Mouse (Mus musculus) left cerebral cortex, postnatal 10 days (tissue): ENCODE measurements around the gene Cx3cr1. TPM values are rescaled to one million over a fixed set of nuclear protein-coding genes. Genes with fewer than 3 reads are reported as not detected.
A peak's percentile ranks its signal among the peaks of the same experiment; 100 is the strongest.
"Not testable (repeated sequence)": the region's sequence is repeated elsewhere in the genome, so short reads cannot be mapped to it uniquely, and the experiment has no call there.

Experiments used
- DNase-seq, 2 experiments: peaks; one replicate each; pipeline ENCODE4 v3.0.0; 2021 to 2022; ENCODE audit warnings: low spot score in 2 of 2, mixed read lengths in 1 of 2; ENCODE audit errors: extremely low spot score in 1 of 2
- intact Hi-C: fragments of 180-260 bp; cut with DNase I; formaldehyde crosslinking; loops from one replicate; pipeline ENCODE4 v1.15.1; 2025
- total RNA-seq, 2 experiments: library from RNA; stranded (reverse); gene quantifications; 2 replicates each; pipeline ENCODE4 v1.2.3; 2021

The Cx3cr1 gene
- total RNA-seq, 2 experiments from 2014 or later, result 31.9 to 33.5 TPM

DNA sequence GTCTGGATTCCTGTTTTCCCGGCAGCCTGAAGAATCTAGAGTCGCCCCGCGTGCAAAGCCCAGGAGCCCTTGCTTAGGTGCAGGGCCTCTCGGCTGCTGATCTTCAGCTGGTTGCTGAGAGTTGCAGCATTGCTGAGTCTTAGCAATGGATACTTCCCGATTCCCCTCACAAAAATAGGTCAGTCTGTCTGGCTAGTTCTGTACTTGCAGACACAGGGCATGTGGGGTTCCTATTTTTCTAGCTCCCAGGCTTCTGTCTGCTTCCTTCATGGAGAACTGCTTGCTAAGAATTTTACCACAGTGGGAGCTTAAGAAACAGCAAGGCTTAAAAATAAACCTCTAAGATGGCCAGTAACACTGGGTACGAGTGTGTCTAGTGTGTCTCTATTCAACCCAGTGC lies 32.3 kb downstream of the Cx3cr1 start:
- intact Hi-C loops, result no loop called here
- DNase-seq, result peak in 1 of 2 experiments; percentile 42

DNA sequence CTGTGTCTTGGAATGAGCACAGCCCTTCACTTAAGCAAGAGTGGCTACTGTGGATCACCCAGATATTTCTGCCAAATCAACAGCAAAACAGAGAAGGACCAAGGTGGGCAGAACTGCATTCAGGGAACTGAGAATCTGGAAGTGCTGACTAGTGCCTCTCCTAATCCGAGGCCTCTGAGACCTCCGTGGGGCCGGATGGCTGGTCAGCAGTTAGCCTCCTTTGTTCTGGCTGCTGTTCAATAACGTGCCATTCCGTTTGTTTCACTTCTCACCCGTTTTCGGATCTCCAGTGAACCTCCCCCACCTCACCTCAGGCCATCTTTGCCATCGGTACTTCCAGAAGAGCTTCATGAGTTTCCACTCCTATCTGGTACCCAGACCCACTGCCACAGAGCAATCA lies 35.3 kb downstream of the Cx3cr1 start:
- no peak for DNase-seq
- intact Hi-C loops, result no loop called here

DNA sequence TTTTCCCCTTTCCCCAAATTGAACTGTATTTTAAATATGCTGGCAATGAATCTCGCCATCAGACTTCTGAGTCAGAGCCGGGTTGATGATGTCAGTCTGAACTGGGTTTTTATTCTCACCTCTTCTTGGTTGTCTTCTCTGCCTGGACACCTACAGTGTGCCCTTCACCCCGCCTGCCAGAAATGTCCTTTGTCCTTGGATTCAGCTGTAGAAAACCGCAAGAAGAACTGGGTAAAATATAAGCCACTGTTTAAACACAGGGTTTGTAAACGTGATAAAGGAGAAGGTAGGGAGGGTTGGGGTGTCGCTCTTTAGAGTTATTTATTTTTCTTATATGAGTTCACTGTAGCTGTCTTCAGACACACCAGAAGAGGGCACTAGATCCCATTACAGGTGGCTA lies 37.0 kb downstream of the Cx3cr1 start:
- intact Hi-C loops, result no loop called here

DNA sequence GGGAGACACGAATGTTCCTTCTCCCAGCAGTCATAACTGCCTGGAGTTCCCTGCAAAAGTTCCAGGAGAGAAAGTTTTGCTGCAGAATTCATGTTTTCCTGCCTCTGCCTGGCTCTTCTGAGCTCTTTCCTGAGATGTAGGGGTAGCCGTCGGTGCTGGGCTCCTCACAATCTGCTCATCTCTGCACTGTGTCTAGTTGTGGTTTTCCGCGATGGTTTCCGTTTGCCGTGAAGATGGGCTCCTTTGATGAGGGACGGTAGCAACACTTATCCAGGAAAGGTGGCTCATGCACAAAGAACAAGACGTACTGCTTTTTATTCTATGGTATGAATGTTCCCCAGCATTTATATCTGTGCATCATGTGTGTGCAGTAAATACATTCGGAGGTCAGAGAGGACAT lies 39.3 kb downstream of the Cx3cr1 start:
- DNase-seq, result no peak
- intact Hi-C loops, result no loop called here

More for the DNA sequence above, 37.0 kb downstream of the Cx3cr1 start:
- no peak for DNase-seq

DNA sequence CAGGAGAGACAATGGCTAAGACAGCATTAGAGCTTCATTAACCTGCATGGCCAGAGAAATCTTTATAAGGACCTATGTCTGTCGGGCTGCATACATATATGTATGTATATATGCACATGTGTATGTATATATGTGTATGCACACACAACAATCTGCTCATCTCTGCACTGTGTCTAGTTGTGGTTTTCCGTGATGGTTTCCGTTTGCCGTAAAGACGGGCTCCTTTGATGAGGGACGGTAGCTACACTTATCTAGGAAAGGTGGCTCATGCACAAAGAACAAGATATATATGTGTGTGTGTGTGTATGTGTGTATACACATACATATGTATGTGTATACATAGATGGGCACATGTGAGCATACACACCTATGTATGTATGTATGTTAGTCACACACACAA lies 39.8 kb downstream of the Cx3cr1 start:
- no peak for DNase-seq
- intact Hi-C loops, result loop anchor here (2.0 to 5.0 kb wide), 2 partner anchors 42 to 69 kb away; no protein-coding TSS in a partner anchor

DNA sequence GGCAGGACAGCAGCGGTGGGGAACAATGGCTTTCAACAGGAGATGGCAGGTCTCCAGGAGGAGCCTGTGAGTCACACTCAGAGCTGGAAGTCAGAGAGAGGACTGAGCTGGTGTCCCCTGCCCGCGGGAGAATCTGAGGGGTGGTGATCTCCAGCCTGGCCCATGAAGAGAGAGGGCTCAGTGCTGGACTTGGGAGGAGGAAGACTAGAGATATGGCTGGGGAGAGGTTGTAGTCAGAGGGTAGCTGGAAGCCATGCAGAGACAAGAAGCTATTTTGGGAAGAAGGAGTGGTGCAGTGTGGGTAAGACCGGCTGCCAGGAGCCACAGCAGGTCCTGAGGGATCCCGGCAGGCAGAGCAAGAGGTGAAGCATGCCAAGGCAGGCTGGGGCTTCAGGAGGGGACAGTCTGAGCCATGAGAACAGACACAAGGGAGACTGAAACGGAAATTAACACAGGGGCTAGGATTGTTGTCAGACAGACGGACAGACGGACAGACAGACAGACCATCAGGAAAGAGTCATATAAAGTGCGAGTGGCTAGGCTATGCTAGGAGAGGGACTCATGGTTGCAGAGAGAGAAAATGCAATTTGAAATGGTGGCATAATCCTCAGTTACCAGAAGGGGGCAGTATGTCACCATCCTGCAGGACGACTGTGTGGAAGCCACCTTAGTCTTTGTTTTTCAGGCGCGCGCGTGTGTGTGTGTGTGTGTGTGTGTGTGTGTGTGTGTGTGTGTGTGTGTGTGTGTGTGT lies 42.1 kb downstream of the Cx3cr1 start:
- peak in 1 of 2 experiments; percentile 53 for DNase-seq
- intact Hi-C loops, result loop anchor here (2.0 to 5.0 kb wide), 2 partner anchors 45 to 71 kb away; no protein-coding TSS in a partner anchor

DNA sequence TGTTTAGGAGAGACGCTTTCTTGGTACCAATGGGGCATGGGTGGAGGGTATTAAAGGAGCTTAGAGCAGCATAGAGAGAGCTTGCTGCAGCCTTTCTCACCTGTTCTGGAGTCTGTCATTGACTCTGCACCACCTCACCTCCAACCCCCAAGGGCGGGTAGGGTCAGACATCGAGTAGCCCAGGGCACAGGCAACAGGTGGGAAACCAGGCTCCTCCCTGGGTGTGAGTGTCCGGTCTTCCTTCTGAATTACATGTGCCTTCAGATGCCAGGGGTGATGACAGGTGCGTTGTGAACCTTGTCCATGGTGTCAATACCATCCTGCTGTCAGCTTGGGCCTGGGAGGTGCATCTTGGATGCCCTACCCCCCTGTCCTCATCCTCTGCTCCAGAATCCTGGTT lies 45.1 kb downstream of the Cx3cr1 start:
- intact Hi-C loops, result loop anchor here (5.0 kb wide), 1 partner anchor 48 kb away; no protein-coding TSS in a partner anchor
- no peak for DNase-seq

DNA sequence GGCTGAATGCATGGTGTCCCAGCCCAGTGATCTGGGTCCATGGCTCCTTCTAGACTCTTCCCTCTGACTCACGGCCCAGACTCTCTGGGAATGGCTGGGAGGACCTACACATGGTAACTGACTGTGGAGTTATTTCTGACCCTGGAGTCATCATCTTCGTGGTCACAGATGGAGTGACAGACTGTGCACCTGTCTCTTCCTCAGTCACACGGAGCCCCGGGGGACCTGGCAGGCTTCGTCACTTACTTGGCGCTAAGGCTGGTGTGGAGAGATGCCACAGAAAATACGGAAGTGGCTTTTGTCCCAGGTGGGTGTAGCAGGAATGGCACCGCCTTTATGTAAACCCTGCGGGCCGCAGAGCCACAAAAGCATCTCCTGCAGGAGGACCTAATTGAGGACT lies 45.5 kb downstream of the Cx3cr1 start:
- intact Hi-C loops, result no loop called here
- DNase-seq, result no peak

DNA sequence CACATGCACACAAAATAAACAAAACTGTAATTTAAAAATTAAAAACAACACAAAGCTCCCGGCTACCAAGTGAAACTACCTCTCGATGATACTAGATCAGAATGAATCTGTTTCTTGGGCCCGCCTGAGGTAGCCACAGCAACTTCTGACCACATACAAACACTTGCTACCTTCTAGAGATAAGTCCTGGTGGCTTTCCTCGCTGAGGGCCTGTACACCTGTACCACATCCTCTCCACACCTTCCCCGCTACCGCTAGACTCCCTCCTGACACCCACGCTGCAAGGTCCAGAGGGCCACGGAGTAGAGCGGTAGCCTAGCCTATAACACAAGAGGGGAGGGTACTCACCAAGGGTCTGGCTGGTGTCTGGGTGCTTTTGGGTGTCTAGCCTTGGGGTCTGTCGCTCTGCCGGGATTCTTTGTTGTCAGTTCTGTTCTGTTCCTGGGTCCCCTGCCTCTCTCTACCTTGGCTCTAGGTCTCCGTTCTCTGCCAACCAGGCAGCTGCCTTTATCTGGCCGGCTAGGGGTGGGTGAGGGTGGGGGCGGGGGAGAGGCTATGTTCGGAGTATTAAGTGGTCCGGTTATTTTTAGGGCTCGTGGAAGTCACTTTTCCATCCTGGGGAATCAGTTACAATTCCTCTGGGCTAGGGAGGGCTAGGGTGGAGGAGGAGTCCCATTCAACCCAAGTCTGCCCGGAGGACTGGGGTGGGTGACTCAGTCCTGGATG lies 46.4 kb downstream of the Cx3cr1 start, which contains the start of gene Xirp1:
Gene Xirp1, minus strand, starts transcription at position 513 of the 726 bp plus-strand sequence.
- no peak for DNase-seq
- intact Hi-C loops, result no loop called here

DNA sequence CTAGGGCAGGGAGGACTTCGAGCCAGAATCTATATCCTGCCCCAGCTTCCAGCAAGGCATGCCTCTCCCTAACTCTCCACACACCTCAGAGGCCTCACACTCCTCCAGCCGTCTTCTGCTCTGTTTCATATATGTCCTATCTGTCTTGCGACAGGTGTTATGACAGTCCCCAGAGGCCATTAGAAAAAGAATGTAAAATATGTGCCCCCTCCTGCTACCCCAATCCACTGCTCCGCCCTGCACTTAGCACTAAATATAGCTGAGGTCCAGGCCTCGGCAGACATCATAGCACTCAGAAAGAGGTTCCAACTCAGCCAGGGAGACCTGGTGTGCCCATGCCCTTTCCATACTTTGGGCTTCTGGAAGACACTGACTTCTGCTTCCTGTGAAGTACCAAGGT lies 48.5 kb downstream of the Cx3cr1 start:
- DNase-seq, result no peak
- intact Hi-C loops, result loop anchor here (2.0 kb wide), 1 partner anchor 78 kb away; no protein-coding TSS in a partner anchor

DNA sequence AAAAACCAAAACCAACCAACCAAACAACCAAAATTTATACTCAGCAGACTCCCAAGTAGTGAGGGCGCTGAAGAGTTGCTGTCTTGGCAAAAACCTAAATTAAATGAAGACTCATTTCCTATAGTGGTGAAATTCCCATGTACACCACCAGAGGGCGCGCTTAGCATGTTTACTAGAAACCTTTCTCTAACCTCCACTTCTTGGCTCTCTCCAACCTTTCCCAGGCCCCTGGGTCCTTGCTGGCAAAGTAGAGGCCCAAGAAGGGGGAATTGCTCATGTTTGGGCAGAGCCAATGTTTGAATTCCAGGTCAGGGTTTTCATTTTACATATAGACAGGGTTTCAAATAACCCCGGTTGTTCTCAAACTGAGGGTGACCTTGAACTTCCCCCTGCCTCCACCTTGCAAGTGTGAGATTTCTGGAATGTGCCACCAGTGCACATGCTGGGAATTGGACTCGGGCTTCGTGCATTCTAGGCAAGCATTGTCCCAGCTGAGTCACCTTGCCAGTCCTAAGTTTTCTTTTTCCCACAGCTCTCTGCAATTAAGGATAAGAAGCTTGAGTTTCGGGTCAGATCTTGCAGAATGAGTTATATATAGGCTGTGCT lies 49.3 kb downstream of the Cx3cr1 start:
- intact Hi-C loops, result loop anchor here (2.0 kb wide), 1 partner anchor 78 kb away; no protein-coding TSS in a partner anchor
- DNase-seq, result peak; percentile 70 to 79

DNA sequence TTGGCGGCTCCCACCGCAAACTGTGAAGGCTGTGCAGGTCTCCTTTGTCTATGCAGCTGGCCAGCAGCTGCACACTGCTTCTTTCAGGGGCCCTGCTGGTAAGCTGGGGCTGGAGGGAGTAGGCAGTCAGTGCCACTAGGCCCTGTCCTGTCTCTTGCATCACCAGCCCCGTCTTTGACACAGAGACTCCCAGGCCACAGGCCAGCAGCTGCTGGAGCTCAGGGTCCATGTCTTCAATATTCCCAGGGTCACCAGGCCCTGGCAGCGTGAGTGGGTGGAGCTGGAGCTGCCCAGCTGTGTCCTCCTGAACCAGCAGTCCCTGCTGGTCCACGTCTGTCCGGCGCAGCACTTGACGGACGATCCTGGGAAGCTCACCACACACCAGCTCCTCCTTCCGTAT lies 52.7 kb downstream of the Cx3cr1 start:
- intact Hi-C loops, result no loop called here
- DNase-seq, result no peak

DNA sequence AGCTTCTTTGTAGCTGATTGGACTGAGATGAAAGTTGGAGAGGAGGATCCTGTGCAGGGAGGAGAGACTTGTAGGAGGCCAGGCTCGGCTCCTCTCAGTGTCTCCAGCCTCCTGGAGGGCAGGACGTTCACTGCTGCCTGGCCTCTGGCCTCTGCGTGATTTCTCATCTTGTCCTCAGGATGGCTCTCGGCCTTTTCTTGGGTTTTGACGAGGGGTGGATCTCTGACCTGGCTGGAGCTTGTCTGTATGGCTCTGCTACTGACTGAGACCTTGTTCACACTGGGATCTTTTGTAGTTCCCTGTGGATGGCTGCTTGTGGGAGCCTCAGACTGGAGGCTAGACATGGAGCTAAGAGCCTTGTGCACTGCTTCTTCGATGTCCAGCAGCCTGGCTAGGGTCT lies 54.9 kb downstream of the Cx3cr1 start:
- intact Hi-C loops, result loop anchor here (5.0 kb wide), 1 partner anchor 53 kb away; no protein-coding TSS in a partner anchor
- DNase-seq, result no peak

DNA sequence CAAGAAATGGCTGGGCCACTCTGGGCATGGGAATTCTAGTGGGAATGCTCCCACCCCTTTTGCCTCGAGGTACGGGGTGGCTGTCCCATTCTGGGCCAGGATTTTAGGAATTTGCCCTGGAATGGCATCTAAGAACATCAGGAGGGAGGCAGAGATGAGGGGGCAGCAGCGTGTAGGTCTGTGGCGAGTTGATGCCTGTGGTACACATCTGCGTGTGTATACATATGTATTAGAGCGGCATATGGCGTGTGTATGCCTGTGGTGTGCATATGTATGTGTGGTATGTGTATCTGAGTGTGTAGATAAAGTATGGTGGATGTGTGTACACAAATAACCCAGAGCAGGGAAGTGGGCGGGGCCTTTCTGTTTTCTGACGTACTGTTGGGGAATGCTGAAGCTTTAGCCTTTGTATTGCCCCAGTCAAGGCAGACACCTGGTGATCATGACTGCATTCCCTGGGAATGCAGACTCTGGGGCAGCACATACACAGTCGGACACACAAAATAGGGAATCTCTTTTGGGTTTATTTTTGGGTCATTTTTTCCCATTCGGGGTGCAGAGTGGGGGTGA lies 56.3 kb downstream of the Cx3cr1 start:
- intact Hi-C loops, result loop anchor here (5.0 kb wide), 1 partner anchor 51 kb away; no protein-coding TSS in a partner anchor

DNA sequence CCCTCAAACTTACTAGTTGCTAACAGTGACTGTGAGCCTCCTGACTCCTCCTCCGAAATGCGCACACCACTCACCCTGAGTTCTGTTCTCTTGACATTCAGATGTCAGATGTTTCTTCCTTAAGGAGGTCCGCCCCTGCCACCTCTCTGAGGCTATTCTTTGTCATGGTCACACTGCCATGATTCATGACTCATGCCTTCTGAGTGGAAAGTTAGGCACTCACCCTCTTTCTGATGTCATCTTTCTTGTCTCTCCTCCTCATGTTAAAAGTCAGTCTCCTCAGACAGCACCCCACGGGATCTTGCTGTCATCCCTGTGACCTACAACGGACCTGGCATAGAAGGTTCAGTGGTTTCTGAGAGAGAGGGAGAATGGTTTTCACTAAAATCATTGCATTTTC lies 56.9 kb downstream of the Cx3cr1 start:
- intact Hi-C loops, result loop anchor here (5.0 kb wide), 1 partner anchor 50 kb away; no protein-coding TSS in a partner anchor
- DNase-seq, result no peak

More for the DNA sequence above, 56.3 kb downstream of the Cx3cr1 start:
- no peak for DNase-seq

DNA sequence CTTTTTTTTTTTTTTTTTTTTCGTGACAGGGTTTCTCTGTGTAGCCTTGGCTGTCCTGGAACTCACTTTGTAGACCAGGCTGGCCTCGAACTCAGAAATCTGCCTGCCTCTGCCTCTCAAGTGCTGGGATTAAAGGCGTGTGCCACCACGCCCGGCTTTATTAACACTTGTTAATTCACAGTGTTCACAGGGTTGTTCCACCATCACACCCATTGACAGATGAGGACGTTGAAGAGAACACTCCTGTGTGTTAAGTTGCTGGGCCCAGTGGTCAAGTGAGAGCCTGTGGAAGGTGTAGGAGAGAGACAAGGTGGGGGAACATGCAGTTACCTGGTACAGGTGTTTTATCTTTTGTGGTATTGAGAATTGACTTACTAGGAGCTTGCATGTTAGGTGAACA lies 57.5 kb downstream of the Cx3cr1 start:
- intact Hi-C loops, result loop anchor here (5.0 kb wide), 1 partner anchor 50 kb away; no protein-coding TSS in a partner anchor

DNA sequence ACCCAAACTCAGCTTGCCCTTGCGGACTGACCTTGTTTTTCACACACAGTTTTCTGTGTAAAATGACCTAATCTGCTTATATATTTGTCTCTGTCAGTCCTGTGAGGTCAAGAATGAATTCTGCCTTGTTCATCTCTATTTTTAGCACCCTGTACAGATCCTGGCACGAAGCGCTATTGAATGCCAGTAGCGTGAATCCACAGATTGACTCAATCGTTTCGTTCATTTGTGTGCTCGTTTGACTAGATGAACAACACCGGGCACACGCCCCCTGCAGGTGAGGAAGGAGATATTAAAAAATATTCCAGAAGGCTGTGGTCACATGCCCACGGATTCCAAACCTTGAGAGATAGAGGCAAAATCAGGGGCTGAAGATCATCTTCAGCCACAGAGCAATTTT lies 58.1 kb downstream of the Cx3cr1 start:
- intact Hi-C loops, result loop anchor here (2.0 to 5.0 kb wide), 2 partner anchors 29 to 49 kb away; no protein-coding TSS in a partner anchor

More for the DNA sequence above, 57.5 kb downstream of the Cx3cr1 start:
- DNase-seq, result not testable (repeated sequence)

DNA sequence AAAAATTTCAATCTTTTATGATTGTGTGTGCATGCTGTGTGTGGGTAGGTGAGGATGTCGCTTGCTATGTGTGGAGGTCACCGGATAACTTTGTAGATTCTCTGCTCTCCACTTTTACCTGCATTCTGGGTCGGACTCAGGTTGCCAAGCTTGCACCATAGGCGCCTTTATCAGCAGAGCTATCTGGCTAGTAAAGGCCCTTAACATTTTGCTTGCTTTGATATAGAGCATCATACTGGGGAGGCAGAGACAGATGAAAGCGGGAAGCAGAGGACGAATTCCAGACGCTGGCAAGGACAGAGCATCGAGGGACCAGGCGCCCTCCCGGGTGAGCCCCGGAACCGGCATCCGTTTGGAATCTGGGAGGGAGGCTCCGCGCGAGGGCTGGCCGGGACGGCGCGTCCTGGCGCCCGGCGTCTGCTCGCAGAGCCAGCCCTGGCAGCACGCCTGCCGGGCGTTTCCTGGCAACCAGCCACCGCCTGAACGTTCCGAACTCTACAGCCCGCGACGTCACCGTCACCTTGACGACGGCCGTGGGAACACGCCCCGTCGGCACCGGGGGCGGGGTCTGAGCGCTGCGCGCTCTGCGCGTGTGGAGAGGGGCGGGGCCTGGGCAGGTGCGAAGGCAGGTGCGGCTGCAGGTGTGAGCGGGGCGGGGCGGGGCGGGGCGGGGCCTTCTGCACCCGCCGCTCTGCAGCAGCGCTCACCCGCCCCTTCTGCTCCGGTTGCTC lies 58.7 kb downstream of the Cx3cr1 start:
- peak; percentile 94 to 98 for DNase-seq
- intact Hi-C loops, result loop anchor here (2.0 to 5.0 kb wide), 2 partner anchors 28 to 49 kb away; no protein-coding TSS in a partner anchor

More for the DNA sequence above, 58.1 kb downstream of the Cx3cr1 start:
- peak; percentile 72 to 82 for DNase-seq
